Mouse (Mus musculus) naive thymus-derived CD4-positive, alpha-beta T cell, adult 2 months (primary cell): ENCODE measurements around the gene Arid1a.
"Not testable (repeated sequence)": the region's sequence is repeated elsewhere in the genome, so short reads cannot be mapped to it uniquely, and the experiment has no call there.

Experiments used
- DNase-seq: peaks from one replicate; pipeline ENCODE4 v3.0.0-alpha.2; 2011; ENCODE audit warnings: low read depth

The Arid1a gene

DNA sequence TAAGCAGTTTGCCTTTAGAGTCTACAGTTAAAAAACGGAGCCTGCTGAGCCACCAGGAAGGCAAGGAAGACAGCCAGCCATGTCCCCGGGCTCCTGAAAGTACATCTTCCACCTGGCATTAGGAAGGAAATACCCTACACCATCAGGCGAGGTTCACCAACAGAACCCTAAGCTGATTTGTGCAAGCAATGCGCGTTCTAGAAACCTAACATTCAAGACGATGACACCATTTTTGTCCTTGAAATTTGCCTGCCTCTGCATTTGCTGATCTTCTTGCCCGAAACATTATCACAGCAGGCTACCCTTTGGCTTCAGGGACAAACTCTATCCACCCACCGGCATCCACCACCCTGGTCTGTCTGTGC is 82.3 kb downstream of the Arid1a start:
- peak; percentile 37 for DNase-seq

DNA sequence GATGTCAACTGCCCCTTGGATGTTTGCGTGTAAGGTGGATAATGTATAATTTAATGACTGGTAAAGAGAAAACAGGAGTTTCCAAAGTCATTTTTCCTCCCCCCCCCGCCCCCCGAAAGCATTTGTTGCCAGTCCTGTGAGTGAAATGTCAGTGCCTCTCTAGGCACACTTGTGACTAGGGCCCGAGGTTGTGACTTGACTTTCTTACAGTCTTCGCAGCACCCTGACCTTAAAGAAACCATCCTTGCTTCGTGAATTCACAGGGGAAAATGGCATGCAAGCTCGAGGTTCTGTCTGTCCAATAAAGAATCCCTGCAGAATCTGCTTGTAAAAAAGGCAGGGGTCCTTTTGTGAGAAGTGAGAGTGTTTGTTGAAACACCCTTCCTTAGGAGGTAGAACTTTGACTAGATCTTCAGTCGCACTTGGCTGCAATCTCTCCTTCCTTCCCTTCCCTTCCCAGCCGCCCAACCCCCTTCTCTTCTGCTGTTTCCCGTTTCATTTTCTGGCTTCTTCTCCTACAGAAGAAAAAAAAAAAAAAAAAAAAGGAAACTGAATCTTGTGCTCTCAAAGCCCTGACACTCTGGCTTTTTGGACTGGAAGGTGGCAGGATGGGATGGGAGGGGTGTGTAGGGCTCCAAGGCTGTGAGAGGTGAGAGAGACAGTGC is 82.8 kb downstream of the Arid1a start:
- peak; percentile 51 for DNase-seq

DNA sequence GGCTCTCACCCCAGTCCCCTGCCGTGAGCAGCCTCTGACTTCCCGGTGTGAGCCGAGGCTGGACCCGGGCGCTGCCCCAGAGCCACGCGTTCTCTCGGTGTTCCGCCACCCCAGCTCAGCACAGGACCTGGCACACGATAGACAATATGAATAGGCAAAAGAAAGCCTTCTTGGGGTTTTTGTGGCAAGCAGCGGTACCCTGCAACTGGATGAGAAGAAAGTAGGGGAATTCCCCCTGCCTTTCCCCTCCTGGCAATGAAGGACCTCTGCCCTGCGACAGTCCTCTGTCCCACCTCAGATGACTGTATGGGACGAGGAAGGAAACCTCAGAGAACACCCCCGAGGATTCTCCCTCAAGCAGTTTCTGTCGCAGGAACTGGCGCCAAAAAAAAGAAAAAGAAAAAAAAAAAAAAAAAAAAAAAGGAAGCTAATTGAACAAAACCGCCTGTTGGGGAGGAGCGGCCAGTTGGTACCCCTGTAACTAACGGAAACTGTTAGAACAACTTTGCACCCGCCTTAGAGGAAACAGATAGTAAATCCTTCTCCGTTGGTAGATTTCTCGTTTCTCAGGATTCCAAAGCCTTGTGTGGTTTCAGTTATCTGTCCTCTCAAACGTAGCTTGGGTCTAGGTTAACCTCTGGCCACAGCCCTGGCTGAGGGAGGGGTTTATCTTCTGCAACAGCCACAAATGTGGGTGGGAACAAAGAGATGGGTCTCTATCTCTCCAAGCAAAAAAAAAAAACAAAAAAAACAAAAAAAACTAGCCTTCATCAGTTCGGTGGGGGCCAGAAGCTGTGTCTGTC is 83.5 kb downstream of the Arid1a start:
- peak; percentile 76 for DNase-seq

DNA sequence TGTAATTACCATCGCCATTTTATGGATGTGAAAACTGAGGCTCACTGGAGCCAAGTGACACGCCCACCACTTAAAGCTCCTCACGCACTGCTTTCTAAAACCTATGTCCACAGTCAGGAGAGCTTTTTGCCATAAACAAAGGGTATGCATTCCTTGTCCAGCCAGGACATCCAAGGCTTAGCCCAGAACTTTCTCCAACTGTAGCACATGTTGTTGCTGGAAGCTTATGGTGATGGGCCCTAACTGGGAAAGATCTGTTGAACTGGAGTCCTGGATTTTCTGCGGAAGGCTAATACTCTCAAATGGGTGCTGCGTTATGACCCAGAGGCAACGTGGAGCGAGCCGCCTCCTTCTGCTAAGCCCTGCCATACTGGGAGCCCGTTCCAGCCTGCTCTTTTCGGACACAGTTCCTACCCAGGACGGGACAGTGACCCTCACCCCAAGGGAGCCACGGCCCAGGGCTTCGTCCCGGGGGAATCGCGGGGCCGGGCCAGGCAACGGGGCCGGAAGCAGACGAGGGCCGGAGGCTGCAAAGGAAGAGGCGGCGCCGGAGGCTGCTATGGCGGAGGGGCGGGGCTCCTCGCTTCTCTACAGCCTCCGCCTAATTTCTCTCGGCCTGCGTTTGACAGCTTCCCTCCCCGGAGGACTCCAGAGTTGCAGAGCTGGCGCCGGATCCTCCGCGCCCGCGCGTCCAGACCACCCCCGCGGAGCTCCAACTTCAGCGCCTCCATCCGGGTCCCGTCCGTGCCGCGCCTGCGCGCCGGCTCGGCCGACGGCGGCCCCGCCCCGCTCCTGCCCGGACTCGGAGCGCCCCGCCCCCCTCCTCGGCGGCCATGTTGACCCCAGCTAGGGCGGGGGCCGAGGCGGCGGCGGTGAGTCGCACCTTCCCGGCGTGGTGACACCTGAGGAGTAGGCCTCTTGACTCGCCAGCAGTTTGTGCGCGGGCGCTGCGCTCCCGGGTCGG is 84.4 kb downstream of the Arid1a start, which contains the start of gene Pigv:
Gene Pigv (minus strand): TSS at position 767 of the 964 bp plus-strand sequence.
- peak; percentile 94 for DNase-seq

DNA sequence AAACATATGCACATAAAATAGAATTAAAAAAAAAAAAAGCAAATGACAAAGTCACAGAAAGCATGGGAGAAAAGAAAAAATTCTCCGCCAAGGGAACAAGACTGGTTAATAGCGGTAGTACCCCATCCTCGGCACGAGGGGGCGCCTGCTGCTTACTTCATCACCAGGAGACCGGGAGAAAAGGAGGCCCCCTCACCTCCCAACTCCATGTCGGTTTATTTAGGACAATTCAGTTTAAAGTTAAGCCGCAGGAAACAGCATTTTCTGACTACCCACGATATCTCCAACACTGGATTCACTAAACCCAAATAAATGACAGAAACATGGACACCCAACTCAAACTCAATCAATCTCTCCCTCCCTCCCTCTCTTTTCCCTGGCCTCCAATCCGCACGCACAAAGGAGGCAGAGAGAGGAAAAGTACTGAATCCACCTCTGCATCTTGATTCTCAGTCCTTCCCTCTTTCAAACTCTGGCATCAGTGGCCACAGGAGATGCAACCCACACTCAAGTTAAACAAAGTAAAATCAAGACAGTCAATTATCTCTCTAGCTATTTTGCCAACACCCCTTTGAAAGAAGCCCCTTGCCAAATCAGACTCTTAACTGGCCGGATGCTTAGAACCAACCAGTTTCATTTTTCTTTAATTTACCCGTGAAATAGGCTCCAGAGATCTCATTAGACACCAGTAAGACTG is 85.2 kb downstream of the Arid1a start:
- peak; percentile 82 for DNase-seq

DNA sequence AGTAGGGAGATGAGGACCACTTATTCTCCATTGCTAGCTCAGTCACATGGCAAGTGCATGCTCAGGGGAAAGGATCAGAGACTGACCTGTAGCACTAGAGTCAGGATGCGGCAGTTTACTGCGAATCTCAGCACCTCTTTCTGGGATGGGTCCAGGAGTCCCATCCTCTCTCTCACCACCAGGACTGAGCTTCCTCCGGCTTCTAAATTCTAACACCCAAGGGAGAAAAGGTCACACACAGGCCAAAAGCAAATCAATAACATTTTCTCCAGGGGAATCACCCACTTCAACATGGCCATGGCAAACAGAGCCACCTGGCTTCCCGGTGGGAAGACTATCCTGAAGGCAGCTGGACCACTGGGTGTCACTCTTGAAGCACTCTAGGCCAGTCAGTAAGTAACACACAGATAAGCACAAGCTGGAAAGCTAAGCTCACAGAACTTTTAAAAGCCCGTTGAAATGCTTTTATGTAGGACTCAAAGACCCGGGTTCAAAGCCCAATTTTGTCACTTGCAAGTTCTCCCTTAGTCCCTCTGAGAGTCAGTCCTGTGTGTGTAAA is 86.8 kb downstream of the Arid1a start:
- DNase-seq = no peak

DNA sequence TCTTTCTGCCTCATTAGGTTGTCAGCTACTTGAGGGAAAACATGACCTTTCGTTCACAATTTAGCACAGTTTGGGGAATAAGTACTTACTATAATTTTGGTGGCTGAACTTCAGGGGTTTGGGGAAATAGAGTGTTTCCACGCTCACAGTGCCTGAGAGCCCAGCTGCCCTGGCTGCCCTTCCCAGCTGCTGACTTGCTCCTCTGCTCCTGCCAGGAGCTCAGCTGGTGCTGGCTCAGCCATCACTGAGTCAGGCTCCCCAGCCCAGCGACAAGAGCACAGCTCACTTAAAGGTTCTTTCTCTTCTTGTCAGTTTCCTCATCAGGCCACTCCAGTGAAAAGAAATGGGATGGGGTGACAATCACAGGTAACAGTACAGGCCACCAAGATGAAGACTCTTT is 88.0 kb downstream of the Arid1a start:
- DNase-seq = no peak

DNA sequence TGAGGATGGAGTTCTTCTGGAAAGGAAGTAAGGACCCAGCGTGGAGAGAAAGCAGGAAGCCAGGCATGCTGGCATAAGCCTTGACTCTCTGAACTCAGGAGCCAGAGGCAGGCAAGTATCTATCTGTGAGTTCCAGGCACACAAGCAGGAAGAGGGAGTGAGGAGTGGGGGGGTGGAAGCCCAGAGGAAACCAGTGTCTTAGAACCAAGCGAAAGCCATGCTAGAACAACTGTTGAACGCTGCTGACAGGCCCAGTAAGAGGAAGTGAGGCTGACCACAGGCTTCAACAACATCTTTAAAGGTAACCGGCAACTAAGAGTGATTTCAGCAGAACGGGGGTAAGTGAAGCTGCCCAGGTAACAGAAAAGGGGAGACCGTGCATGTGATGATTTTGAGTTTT is 90.4 kb downstream of the Arid1a start:
- DNase-seq = peak; percentile 58

DNA sequence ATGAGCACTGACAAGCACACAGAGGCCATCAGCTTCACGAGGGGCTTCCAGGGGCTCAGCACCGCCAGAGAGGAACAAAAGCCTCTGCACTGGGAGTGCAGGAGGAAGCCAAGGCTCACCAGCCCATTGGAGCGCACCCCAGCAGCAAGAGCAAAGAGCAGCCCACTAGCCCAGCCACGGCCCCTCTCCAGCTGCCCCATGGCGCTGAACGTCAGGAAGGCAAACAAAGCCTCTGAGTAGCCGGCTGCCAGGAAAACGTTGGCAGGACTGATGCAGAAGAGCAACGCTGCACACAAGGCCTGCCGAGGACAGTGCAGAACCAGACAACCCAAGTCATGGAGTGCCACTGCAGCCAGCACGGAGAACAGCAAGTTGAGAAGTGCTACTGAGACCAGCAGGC is 91.5 kb downstream of the Arid1a start:
- DNase-seq = no peak

DNA sequence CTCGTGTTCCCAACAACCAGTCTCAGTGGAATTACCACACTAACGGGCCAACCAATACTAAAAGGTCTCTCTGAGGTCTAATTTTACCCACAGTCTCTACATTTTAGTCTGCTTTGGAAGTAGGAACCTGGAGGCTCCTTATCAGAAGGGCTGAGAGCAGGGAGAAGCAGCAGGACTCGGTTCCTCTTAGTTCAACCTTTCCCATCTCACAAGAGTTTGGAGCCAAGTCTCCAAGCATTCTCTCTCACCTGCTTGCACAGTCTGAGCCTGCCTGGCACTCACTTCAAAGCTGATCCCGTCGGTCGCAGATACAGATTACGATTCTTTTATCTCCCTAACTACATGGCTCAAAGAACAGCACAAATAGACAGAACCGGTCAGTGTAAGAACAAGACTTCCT is 93.6 kb downstream of the Arid1a start:
- DNase-seq = no peak

DNA sequence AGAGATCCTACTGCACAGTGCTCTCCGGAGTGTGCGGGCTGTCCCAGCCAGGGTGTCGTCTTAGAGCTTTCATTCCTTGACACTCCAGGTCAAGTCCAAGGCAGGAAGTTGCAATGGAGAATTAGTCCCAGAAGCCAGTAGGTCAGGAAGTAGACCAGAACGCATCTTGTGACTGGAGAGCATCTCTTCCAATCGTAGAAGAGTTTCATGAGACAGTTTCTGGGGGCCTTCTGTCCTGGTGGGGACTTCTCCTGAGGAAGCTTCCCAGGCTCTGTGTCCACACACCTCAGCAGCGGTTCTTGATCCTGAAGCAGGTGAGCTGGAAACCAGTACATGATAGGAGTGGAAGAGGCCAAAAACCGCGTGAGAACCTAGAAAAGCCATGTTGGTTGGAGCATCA is 94.1 kb downstream of the Arid1a start:
- DNase-seq = no peak

DNA sequence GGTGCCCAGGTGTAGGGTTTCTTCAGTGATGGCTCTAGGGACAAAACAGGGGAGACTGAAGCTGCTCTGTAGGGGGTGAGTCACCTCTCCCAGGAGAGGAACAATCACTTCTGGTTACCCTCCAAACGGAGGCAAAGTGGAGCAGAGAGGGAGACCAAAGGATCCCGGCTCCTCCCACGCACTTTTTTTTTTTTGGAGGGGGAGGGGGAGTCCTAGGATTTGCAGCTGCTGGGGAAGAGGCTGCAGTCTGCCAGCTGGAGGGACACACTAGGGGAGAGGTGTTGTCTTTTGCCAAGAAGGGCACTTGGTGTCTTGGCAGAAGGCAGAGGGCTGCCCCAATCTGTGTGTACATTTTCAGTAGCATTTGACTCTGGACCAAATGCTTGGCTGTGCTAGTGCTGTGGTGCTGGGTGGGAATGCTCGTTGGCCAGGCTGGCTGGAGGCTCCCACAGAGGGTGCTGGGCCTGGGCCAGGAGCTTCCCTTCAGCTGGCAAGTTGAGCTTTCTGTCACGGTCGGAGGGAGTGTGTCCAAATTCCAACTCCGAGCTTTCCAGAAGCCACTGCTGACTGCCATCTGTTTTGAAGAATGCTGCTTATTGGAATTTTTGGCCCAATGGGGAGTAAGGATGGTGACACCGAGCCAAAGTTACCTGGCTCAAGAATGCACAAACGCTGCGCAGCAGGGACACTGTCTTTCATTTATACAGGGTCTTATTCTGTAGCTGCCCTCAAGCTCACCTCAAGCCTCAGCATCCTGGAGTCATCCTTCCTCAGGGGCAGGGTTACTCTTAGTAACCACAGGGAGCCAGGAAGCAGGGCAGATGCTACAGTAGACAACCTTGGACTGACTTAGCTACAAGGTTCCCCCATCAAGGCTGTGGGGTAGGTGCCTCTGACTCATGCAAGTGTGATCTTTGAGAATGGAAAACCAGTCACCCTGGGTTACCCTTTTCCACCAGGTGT is 96.1 kb downstream of the Arid1a start:
- no peak for DNase-seq

DNA sequence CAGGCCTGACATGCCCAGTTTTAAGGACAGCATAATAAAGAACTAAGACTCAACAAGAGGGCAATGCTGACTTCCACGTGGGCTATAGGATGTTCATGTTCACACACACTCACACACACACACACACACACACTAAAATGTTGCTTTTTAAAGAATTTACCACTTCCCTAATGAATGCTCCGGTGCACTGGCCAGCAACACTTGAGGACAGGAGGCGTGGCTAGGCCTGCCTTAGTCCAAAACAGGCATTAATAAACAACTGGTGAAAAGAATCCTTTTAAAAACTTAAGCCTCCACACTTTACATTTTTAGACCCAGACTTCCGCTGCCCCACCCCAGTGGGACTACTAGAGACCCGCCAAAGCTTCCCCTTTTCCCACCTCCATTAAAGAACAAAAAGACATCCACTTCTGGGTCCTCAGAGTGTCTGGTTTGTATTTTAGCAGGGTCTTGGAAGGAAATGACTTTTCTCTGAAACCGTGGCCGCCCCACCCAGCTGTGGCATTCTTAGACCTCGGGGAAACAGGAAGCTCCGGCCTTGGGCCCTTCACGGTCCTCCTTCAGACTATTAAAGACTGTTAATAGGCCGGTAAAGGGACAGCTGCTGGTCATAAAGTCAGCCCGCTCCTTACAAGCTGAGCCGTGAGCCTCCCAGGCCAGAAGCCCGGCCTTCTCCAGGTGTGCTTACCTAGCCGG is 96.9 kb downstream of the Arid1a start:
- no peak for DNase-seq

DNA sequence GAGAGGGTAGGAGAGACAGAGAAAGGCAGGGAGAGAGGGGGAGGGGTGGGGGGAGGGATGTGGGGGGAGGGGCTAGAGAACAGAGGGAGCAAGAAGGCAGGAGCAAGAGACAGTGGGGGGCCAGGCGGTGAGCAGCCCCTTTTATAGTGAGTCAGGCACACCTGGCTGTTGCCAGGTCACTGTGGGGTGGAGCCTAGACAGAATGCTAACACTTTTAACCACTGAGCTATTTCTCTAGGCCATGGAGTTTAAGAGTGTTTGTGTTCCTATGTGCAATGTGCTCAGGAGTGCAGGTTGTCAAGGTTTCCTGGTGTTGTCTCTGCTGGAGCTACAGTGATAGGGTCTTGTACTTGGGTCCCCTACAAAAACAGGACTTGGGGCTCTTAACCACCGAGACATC is 97.8 kb downstream of the Arid1a start:
- DNase-seq = no peak

DNA sequence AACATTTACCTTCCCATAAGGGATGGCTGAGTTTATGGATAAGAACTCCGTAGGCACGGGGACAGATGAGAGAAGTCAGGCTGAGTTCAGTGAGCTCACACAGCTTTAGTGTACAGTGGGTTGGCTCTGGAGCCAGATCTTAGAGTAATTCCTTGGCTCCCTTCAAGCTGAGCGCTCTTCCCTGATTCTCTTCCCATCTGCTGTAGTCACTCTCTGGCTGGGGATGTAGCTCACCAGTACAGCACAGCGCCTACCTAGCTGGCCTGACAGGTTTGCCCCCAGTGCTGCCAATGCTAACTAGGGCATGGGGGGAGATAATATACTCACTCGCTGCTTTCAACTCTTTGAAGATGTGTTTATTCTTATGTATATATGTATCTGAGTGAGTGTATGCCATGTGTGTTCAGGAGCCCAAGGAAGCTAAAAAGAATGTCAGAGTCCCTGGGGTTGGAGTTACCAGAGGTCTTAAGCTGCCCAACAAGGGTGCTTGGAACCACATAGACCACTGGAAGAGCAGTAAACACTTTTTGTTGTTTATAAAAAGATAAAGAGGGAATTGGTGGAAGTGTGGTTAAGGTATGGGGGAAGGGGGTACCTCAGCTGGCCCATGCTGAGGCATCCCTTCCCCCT is 98.6 kb downstream of the Arid1a start:
- no peak for DNase-seq

DNA sequence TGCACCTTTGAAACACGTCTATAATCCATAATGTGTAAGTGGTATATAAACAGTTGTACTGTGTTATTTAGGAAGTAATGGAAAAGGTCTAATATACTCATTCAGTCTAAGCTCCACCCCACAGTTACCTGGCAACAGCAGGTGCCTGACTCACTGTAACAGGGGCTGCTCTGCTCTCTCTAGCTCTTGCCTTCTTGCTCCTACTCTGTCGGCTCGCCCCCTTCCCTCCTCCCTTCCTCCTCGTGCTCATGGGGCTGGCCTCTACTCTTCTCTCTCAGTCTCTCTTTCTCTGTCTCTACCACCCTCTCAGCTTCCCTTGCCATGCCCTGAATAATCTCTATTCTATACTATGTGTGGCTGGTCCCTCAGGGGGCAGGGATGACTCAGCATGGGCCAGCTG is 99.6 kb downstream of the Arid1a start:
- DNase-seq = no peak

DNA sequence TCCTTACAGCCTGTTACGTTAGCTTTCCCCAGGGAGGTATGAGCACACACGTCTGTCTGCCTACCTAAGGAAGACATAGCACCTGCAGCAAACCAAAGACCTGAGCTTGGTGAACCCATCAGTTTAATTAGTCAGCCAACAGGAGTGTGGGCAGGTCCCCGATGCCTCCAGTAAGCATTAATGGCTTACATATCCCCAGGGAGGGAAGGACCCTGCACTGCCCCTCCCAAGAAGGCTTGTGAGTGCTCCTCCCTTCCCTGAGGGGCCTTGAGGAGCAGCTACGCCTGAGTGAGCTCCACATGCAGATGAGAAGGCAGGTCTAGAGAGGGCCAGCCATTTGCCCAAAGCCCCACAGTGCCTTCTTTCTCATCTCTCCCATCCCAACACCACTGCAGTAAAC is 100.3 kb downstream of the Arid1a start:
- DNase-seq = no peak

DNA sequence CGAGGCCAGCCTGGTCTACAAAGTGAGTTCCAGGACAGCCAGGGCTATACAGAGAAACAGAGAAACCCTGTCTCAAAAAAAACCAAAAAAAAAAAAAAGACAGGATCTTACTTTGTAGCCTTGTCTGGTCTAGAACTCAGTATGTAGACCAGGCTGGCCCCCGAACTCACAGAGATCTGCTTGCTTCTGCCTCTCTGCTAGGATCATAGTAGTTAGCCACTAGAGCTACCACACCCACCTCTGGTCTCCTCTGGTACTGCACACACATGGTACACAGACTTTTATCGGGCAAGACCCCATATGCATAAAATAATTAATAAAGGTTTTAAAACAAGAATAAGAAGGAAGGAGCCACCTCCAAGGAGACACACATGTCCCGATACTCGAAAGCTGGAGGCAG is 102.5 kb downstream of the Arid1a start:
- DNase-seq = not testable (repeated sequence)

DNA sequence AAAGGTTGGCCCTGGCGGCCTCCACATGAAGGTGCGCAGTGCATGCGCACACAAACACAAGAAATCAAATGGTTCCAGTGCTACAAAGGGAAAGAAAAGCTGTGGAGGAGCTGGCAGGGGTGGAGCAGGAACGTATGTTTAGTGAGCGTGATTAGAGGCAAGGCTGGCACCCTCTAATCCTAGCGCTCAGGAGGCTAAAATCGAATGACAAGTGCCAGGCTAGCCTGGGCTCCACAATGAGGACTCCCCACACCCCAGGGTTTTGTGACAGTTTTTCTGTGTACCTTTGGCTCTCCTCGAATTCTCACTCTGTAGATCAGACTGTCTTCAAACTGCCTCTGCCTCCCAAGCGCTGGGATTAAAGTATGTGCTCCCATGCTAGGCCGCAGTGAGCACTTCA is 103.8 kb downstream of the Arid1a start:
- DNase-seq = no peak
